Mouse (Mus musculus): ENCODE measurements at regions not wholly inside any gene's neighbourhood (a gene's known extent, or its start where the extent isn't known, plus 50 kb on each side); places are given as distances from the start of the nearest gene placed in this dataset.

GRCm38 (mm10) chr2:128497891-128498290, 93.1 kb upstream of the Spdye4c start:
- no peak for ATAC-seq (ENCODE audit: insufficient number of reproducible peaks, low FRiP score)
- Histone ChIP-seq H3K4me3 (no peak overlapping the region), H3K9ac (no peak overlapping the region), H3K9me3 (replicated peaks) (no peaks in the 10 kb centered on the region), H3K36me3 (no peaks in the 10 kb centered on the region), H3K4me1 (replicated peaks) (no peaks in the 10 kb centered on the region), H3K27me3 (replicated peaks) (no peaks in the 10 kb centered on the region), H3K27ac (ENCODE audit: poor library complexity, severe bottlenecking) (no peak overlapping the region), H3K4me2 (no peak overlapping the region)
- 73% methylated on average over 3 of the region's 3 CpGs for WGBS

GRCm38 (mm10) chr2:128498611-128499010, 92.4 kb upstream of the Spdye4c start:
- Histone ChIP-seq H3K4me3 (no peak overlapping the region), H3K36me3 (no peaks in the 10 kb centered on the region), H3K9me3 (replicated peaks) (no peaks in the 10 kb centered on the region), H3K4me1 (replicated peaks) (no peaks in the 10 kb centered on the region), H3K4me2 (no peak overlapping the region), H3K9ac (no peak overlapping the region), H3K27me3 (replicated peaks) (no peaks in the 10 kb centered on the region), H3K27ac (ENCODE audit: poor library complexity, severe bottlenecking) (no peak overlapping the region)
- WGBS: 76% methylated on average over 5 of the region's 5 CpGs
- no peak for ATAC-seq (ENCODE audit: insufficient number of reproducible peaks, low FRiP score)

GRCm38 (mm10) chr2:128499575-128500184, 91.3 kb upstream of the Spdye4c start:
- Histone ChIP-seq H3K4me2 (no peak overlapping the region), H3K9ac (no peak overlapping the region), H3K27ac (ENCODE audit: poor library complexity, severe bottlenecking) (no peak overlapping the region), H3K27me3 (replicated peaks) (no peaks in the 10 kb centered on the region), H3K4me3 (no peak overlapping the region), H3K4me1 (replicated peaks) (no peaks in the 10 kb centered on the region), H3K9me3 (replicated peaks) (0 out of 2 replicates have a peak, but pooled peaks cover under 1% of the 10 kb centered on the region), H3K36me3 (no peaks in the 10 kb centered on the region)
- ATAC-seq (ENCODE audit: insufficient number of reproducible peaks, low FRiP score): no peak
- 69% methylated on average over 14 of the region's 14 CpGs for WGBS

GRCm38 (mm10) chr2:128502676-128503075, 88.3 kb upstream of the Spdye4c start:
- H3K4me3 ChIP-seq: no peak overlapping the region
- 0 out of 2 replicates have a peak, but pooled peaks cover 7% of the 10 kb centered on the region for H3K9me3 ChIP-seq (replicated peaks)
- H3K4me2 ChIP-seq: no peak overlapping the region
- H3K27ac ChIP-seq (ENCODE audit: poor library complexity, severe bottlenecking): no peak overlapping the region
- no peak overlapping the region for H3K9ac ChIP-seq
- H3K36me3 ChIP-seq: no peaks in the 10 kb centered on the region
- no peaks in the 10 kb centered on the region for H3K27me3 ChIP-seq (replicated peaks)
- 64% methylated on average over 4 of the region's 4 CpGs for WGBS
- ATAC-seq (ENCODE audit: insufficient number of reproducible peaks, low FRiP score): no peak
- H3K4me1 ChIP-seq (replicated peaks): 0 out of 2 replicates have a peak, but pooled peaks cover 3% of the 10 kb centered on the region

GRCm38 (mm10) chr2:128503136-128503935, 87.7 kb upstream of the Spdye4c start:
- Histone ChIP-seq H3K9me3 (replicated peaks) (0 out of 2 replicates have a peak, but pooled peaks cover 7% of the 10 kb centered on the region), H3K27ac (ENCODE audit: poor library complexity, severe bottlenecking) (no peak overlapping the region), H3K4me1 (replicated peaks) (peaks cover 8% of the 10 kb centered on the region; the same call in 1 of the 2 replicates), H3K4me3 (no peak overlapping the region), H3K27me3 (replicated peaks) (no peaks in the 10 kb centered on the region), H3K9ac (no peak overlapping the region), H3K4me2 (no peak overlapping the region), H3K36me3 (no peaks in the 10 kb centered on the region)
- 73% methylated on average over 2 of the region's 2 CpGs for WGBS
- ATAC-seq (ENCODE audit: insufficient number of reproducible peaks, low FRiP score): no peak

GRCm38 (mm10) chr2:128507591-128508243, 83.3 kb upstream of the Spdye4c start:
- H3K27ac ChIP-seq (ENCODE audit: poor library complexity, severe bottlenecking): peak overlapping the region; percentile 78
- no peak overlapping the region for H3K9ac ChIP-seq
- H3K9me3 ChIP-seq (replicated peaks): 0 out of 2 replicates have a peak, but pooled peaks cover 7% of the 10 kb centered on the region
- 6% methylated on average over 11 of the region's 11 CpGs for WGBS
- peak; percentile 92 for ATAC-seq (ENCODE audit: insufficient number of reproducible peaks, low FRiP score)
- H3K27me3 ChIP-seq (replicated peaks): no peaks in the 10 kb centered on the region
- no peak overlapping the region for H3K4me3 ChIP-seq
- no peaks in the 10 kb centered on the region for H3K36me3 ChIP-seq
- H3K4me2 ChIP-seq: peak overlapping the region; percentile 58
- H3K4me1 ChIP-seq (replicated peaks): peaks cover 17% of the 10 kb centered on the region

- H3K27me3 ChIP-seq (replicated peaks): no peaks in the 10 kb centered on the region
- no peaks in the 10 kb centered on the region for H3K36me3 ChIP-seq
- no peak overlapping the region for H3K4me3 ChIP-seq
- H3K9me3 ChIP-seq (replicated peaks): 0 out of 2 replicates have a peak, but pooled peaks cover 7% of the 10 kb centered on the region
- H3K4me1 ChIP-seq (replicated peaks): peaks cover 23% of the 10 kb centered on the region
- ATAC-seq (ENCODE audit: insufficient number of reproducible peaks, low FRiP score): no peak
- peak overlapping the region; percentile 58 for H3K4me2 ChIP-seq
- WGBS: 49% methylated on average over 2 of the region's 2 CpGs
- H3K27ac ChIP-seq (ENCODE audit: poor library complexity, severe bottlenecking): peak overlapping the region; percentile 78
- H3K9ac ChIP-seq: no peak overlapping the region
Measured at GRCm38 (mm10) chr2:128508244-128508605, 82.8 kb upstream of the Spdye4c start.

GRCm38 (mm10) chr2:128511291-128511690, 79.7 kb upstream of the Spdye4c start:
- WGBS: 73% methylated on average over 6 of the region's 6 CpGs
- no peaks in the 10 kb centered on the region for H3K27me3 ChIP-seq (replicated peaks)
- no peak overlapping the region for H3K4me3 ChIP-seq
- H3K9me3 ChIP-seq (replicated peaks): no peaks in the 10 kb centered on the region
- H3K4me1 ChIP-seq (replicated peaks): peaks cover 25% of the 10 kb centered on the region
- no peak overlapping the region for H3K4me2 ChIP-seq
- no peak overlapping the region for H3K27ac ChIP-seq (ENCODE audit: poor library complexity, severe bottlenecking)
- ATAC-seq (ENCODE audit: insufficient number of reproducible peaks, low FRiP score): no peak
- H3K36me3 ChIP-seq: no peaks in the 10 kb centered on the region
- H3K9ac ChIP-seq: no peak overlapping the region

- Histone ChIP-seq H3K9me3 (replicated peaks) (no peaks in the 10 kb centered on the region), H3K27ac (ENCODE audit: poor library complexity, severe bottlenecking) (no peak overlapping the region), H3K4me2 (no peak overlapping the region), H3K36me3 (no peaks in the 10 kb centered on the region), H3K4me1 (replicated peaks) (peaks cover 21% of the 10 kb centered on the region), H3K4me3 (no peak overlapping the region), H3K27me3 (replicated peaks) (0 out of 2 replicates have a peak, but pooled peaks cover 5% of the 10 kb centered on the region), H3K9ac (no peak overlapping the region)
- peak; percentile 47 for ATAC-seq (ENCODE audit: insufficient number of reproducible peaks, low FRiP score)
- 35% methylated on average over 6 of the region's 6 CpGs for WGBS
Measured at GRCm38 (mm10) chr2:128512852-128513251, 78.2 kb upstream of the Spdye4c start.

- Histone ChIP-seq H3K4me2 (no peak overlapping the region), H3K4me1 (replicated peaks) (peaks cover 14% of the 10 kb centered on the region), H3K9me3 (replicated peaks) (no peaks in the 10 kb centered on the region; the same call in 1 of the 2 replicates), H3K4me3 (no peak overlapping the region), H3K27me3 (replicated peaks) (peaks cover 5% of the 10 kb centered on the region; the same call in 1 of the 2 replicates), H3K27ac (ENCODE audit: poor library complexity, severe bottlenecking) (no peak overlapping the region), H3K36me3 (no peaks in the 10 kb centered on the region), H3K9ac (no peak overlapping the region)
- WGBS: 79% methylated on average over 17 of the region's 17 CpGs
- ATAC-seq (ENCODE audit: insufficient number of reproducible peaks, low FRiP score): no peak
Measured at GRCm38 (mm10) chr2:128514463-128515290, 76.3 kb upstream of the Spdye4c start.
